Mouse (Mus musculus) hindbrain, postnatal 0 days (tissue): ENCODE measurements around the gene Ptcra. TPM values are rescaled to one million over a fixed set of nuclear protein-coding genes. Genes with fewer than 3 reads are reported as not detected.

Experiments
- ATAC-seq: fragments of 200-750 bp; cut with Nextera tagmentation; 2 replicates; pipeline ENCODE4 v1.8.0; 2017; ENCODE audit warnings: mild to moderate bottlenecking, moderate TSS enrichment, moderate library complexity
- DNase-seq: peaks from one replicate; pipeline ENCODE4 v3.0.0-alpha.2; 2015; ENCODE audit warnings: low spot score
- H3K27ac ChIP-seq: fragments of 300-500 bp; sonication (generic); 2 replicates; pipeline ENCODE4 v1.5.1; 2014; ENCODE audit warnings: mild to moderate bottlenecking
- H3K27me3 ChIP-seq: fragments of 300-500 bp; sonication (generic); 2 replicates; pipeline ENCODE4 v1.6.1; 2014; ENCODE audit warnings: low read length, mixed read lengths; ENCODE audit not compliant: insufficient read depth
- H3K36me3 ChIP-seq: fragments of 300-500 bp; sonication (generic); 2 replicates; pipeline ENCODE4 v1.6.1; 2014; ENCODE audit warnings: low read length, mixed read lengths; ENCODE audit not compliant: insufficient read depth
- H3K4me1 ChIP-seq: fragments of 300-500 bp; sonication (generic); 2 replicates; pipeline ENCODE4 v1.6.1; 2014; ENCODE audit warnings: antibody characterized with exemption, low read length, mixed read lengths; ENCODE audit not compliant: insufficient read depth
- H3K4me2 ChIP-seq: fragments of 300-500 bp; sonication (generic); 2 replicates; pipeline ENCODE4 v1.6.1; 2014; ENCODE audit warnings: low read depth, mild to moderate bottlenecking, low read length, moderate library complexity, mixed read lengths
- H3K4me3 ChIP-seq: fragments of 300-500 bp; sonication (generic); 2 replicates; pipeline ENCODE4 v1.5.1; 2014; ENCODE audit warnings: low read length
- H3K9ac ChIP-seq: fragments of 300-500 bp; sonication (generic); replicated peaks from 2 replicates; pipeline ENCODE4 v1.6.1; 2014; ENCODE audit warnings: mild to moderate bottlenecking, low read length, moderate library complexity, mixed read lengths
- H3K9me3 ChIP-seq: fragments of 300-500 bp; sonication (generic); 2 replicates; pipeline ENCODE4 v1.6.1; 2016; ENCODE audit warnings: low read length, mixed read lengths
- CTCF ChIP-seq: IDR thresholded peaks from 2 replicates; pipeline ENCODE4 v1.5.1; 2016; ENCODE audit warnings: antibody characterized with exemption, control low read depth, low read depth
- WGBS: fragments of 180-500 bp; shearing (Covaris S2); extraction: QIAGEN DNeasy Blood & Tissue Kit; methylation state at CpG from one replicate; pipeline ENCODE4 v1.1.7; 2014; 5-methylcytosine and 5-hydroxymethylcytosine counted together
- polyA plus RNA-seq: library from polyadenylated mRNA; unstranded; fragments of >200 nt; fragmentation: Nextera tagmentation; extraction: Ambion mirVana; gene quantifications from 2 replicates; pipeline ENCODE4 v1.2.1, GENCODE M21; 2015
- total RNA-seq: library from RNA; depleted of rRNA; stranded (reverse); fragments of >200 nt; gene quantifications from 2 replicates; pipeline ENCODE4 v1.2.3, GENCODE M21; 2014

Gene Ptcra
- total and polyA plus RNA-seq, 2 experiments from 2014 or later: 0.11 TPM; not detected in 1

DNA sequence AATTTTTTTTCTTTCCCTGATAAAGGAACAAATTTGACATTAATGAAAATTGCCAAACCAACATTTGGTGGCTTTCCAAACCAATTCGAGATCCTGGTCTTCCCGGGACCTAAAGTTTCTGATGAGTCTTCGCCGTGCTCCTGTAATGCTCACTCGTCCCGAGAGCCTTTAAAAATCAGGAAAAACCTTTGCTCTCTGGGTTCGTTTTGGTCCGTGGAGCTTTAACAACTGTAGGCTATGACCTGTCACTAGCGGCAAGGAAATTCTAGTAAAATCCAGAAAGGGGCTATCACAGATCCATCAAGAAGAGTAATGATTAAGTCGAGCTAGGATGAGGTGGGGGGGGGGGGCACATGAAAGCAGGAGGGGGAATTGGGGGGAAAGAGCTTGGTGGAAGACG, 18.4 kb upstream of the Ptcra start:
- DNase-seq: no peak
- Histone ChIP-seq H3K27me3 (no peaks in the 10 kb centered on the region), H3K4me2 (peak overlapping the region; percentile 54), H3K27ac (peak overlapping the region; percentile 91), H3K36me3 (peaks cover 28% of the 10 kb centered on the region), H3K9me3 (no peaks in the 10 kb centered on the region), H3K4me3 (peak overlapping the region; percentile 70), H3K9ac (peak overlapping the region; percentile 69), H3K4me1 (no peaks in the 10 kb centered on the region)
- 1% methylated on average over 11 of the region's 11 CpGs for WGBS
- no peak for TF ChIP-seq CTCF
- ATAC-seq: no peak; the same call in 1 of the 2 replicates

DNA sequence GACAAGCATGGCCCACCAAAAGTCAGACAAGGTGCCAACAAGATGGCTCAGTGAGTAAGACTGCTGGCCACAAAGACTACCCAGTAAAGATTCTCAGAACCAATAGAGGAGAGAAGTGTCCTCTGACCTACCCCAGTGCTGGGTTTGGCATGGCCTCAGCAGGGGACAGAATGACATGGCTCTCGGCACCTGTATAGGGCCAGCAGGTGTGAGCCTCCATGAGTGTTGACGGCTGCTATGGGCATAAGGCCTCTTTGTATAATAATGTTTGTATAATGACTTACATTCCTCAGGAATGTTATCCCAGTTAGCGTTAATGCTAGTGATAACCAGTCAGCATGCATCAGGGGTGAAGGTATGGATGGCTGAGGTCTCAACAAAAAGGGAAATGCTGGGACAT, 12.6 kb upstream of the Ptcra start:
- no peak for TF ChIP-seq CTCF
- DNase-seq (no peak), ATAC-seq (no peak)
- WGBS: 88% methylated on average over 3 of the region's 3 CpGs
- Histone ChIP-seq H3K4me1 (no peaks in the 10 kb centered on the region; the same call in 1 of the 2 replicates), H3K27me3 (no peaks in the 10 kb centered on the region), H3K27ac (no peak overlapping the region), H3K4me2 (no peak overlapping the region), H3K4me3 (no peak overlapping the region), H3K36me3 (peaks cover 49% of the 10 kb centered on the region), H3K9ac (no peak overlapping the region), H3K9me3 (no peaks in the 10 kb centered on the region)

- H3K4me1 ChIP-seq: no peaks in the 10 kb centered on the region; the same call in 1 of the 2 replicates
- no peak for TF ChIP-seq CTCF
- no peaks in the 10 kb centered on the region for H3K27me3 ChIP-seq
- H3K9ac ChIP-seq: no peak overlapping the region
- ATAC-seq (no peak), DNase-seq (no peak)
- WGBS: 96% methylated on average over 9 of the region's 9 CpGs
- H3K36me3 ChIP-seq: peaks cover 49% of the 10 kb centered on the region
- H3K4me3 ChIP-seq: no peak overlapping the region
- no peak overlapping the region for H3K27ac ChIP-seq
- H3K4me2 ChIP-seq: no peak overlapping the region
- no peaks in the 10 kb centered on the region for H3K9me3 ChIP-seq
Measured at GRCm38 (mm10) chr17:46775070-46775469, 11.6 kb upstream of the Ptcra start.

- no peaks in the 10 kb centered on the region; the same call in 1 of the 2 replicates for H3K4me1 ChIP-seq
- H3K4me2 ChIP-seq: no peak overlapping the region
- no peak overlapping the region for H3K9ac ChIP-seq
- 25% methylated on average over 2 of the region's 2 CpGs for WGBS
- DNase-seq (no peak), ATAC-seq (no peak)
- H3K27ac ChIP-seq: peak overlapping the region; percentile 45; the same call in 1 of the 2 replicates
- peaks cover 41% of the 10 kb centered on the region for H3K36me3 ChIP-seq
- no peaks in the 10 kb centered on the region for H3K27me3 ChIP-seq
- no peaks in the 10 kb centered on the region for H3K9me3 ChIP-seq
- TF ChIP-seq CTCF: no peak
- no peak overlapping the region for H3K4me3 ChIP-seq
Measured at GRCm38 (mm10) chr17:46774131-46774472, 10.6 kb upstream of the Ptcra start.

GRCm38 (mm10) chr17:46773278-46774130, 10.0 kb upstream of the Ptcra start:
- 6% methylated on average over 20 of the region's 20 CpGs for WGBS
- DNase-seq: peak; percentile 37

GRCm38 (mm10) chr17:46772404-46773277, 9.1 kb upstream of the Ptcra start, which contains the start of gene 2310039H08Rik:
TSS of gene 2310039H08Rik (plus strand) at chr17:46772635.
- DNase-seq (peak; percentile 92), ATAC-seq (peak; percentile 94)
- no peaks in the 10 kb centered on the region for H3K27me3 ChIP-seq
- no peak for TF ChIP-seq CTCF
- H3K9me3 ChIP-seq: no peaks in the 10 kb centered on the region
- peak within 1 kb of the TSS; percentile 98 for H3K4me2 ChIP-seq
- H3K27ac ChIP-seq: peak within 1 kb of the TSS; percentile 70
- H3K9ac ChIP-seq: peak within 1 kb of the TSS; percentile 68
- peak within 1 kb of the TSS; percentile 67 for H3K4me3 ChIP-seq
- peaks cover 27% of the 10 kb centered on the region for H3K36me3 ChIP-seq
- H3K4me1 ChIP-seq: no peaks in the 10 kb centered on the region; the same call in 1 of the 2 replicates
- WGBS: 0% methylated on average over 50 of the region's 50 CpGs

More at GRCm38 (mm10) chr17:46773278-46774130, 10.0 kb upstream of the Ptcra start:
- Histone ChIP-seq H3K27ac (peak overlapping the region; percentile 70), H3K27me3 (no peaks in the 10 kb centered on the region), H3K4me2 (peak overlapping the region; percentile 98), H3K4me3 (peak overlapping the region; percentile 67), H3K9ac (peak overlapping the region; percentile 68), H3K9me3 (no peaks in the 10 kb centered on the region), H3K4me1 (no peaks in the 10 kb centered on the region; the same call in 1 of the 2 replicates), H3K36me3 (peaks cover 36% of the 10 kb centered on the region)
- 0 out of 2 replicates have a peak, but pooled peaks have one; percentile 28 for ATAC-seq
- TF ChIP-seq CTCF: peak; percentile 51
